Mouse (Mus musculus): Measurements from ENCODE around the gene Tm4sf19. TPM values are rescaled to one million over a fixed set of nuclear protein-coding genes. Genes with fewer than 3 reads are reported as not detected.

Tm4sf19 gene
- polyA plus RNA-seq, 1 experiment from 2014 or later = not detected

DNA sequence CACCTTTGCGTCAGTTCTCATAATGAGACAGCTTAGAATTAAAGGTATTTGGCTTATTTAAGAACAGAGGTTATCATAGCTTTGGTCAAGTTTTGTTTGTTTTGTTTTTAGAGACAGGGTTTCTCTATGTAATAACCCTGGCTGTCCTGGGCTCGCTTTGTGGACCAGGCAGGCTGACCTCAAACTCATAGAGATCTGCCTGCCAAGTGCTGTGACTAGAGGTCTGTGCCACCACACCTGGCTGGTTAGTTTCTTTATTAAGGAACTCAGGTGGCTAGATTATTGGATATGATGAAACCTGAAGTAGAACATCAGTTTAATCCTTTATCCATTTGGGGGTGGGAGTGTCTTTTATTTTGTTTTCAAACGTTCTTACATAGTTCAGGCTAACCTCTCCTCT lies 10.5 kb upstream of the Tm4sf19 start:
- Histone ChIP-seq H3K4me1 (ENCODE audit: control insufficient read depth, insufficient read depth, low read length) (no peaks in the 10 kb centered on the region), H3K9ac (ENCODE audit: low read length) (no peak overlapping the region), H3K4me3 (ENCODE audit: low read depth, low read length) (no peak overlapping the region), H3K27me3 (replicated peaks; ENCODE audit: control insufficient read depth, insufficient read depth, low read length) (no peaks in the 10 kb centered on the region), H3K4me2 (ENCODE audit: low read length) (no peak overlapping the region), H3K27ac (ENCODE audit: low read depth, low read length) (no peak overlapping the region), H3K9me3 (replicated peaks; ENCODE audit: control insufficient read depth, low read length) (no peaks in the 10 kb centered on the region), H3K36me3 (ENCODE audit: control insufficient read depth, insufficient read depth, low read length) (peaks cover 52% of the 10 kb centered on the region)
- no peak for ATAC-seq
- 94% methylated on average over 3 of the region's 3 CpGs for WGBS
- DNase-seq (ENCODE audit: low spot score) = no peak

DNA sequence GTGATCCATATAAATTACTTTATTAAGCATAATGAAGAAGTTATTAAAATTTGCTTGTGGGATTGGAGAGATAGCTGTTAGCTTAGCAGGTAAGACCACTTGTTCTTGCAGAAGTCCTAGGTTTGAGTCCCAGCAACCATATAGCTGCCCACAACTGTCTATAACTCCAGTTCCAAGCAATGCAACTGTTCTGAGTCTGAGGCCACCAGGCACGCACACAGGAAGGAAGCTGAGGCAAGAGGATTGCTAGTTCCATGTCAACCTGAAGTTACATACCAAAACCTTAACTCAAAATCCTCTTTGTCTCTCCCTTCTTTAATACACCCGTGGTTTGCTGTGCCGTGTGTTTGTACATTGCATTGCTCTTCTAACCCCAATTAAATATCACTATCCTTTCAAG lies 9.4 kb upstream of the Tm4sf19 start:
- no peaks in the 10 kb centered on the region for H3K4me1 ChIP-seq (ENCODE audit: control insufficient read depth, insufficient read depth, low read length)
- H3K9ac ChIP-seq (ENCODE audit: low read length) = no peak overlapping the region
- no peaks in the 10 kb centered on the region for H3K27me3 ChIP-seq (replicated peaks; ENCODE audit: control insufficient read depth, insufficient read depth, low read length)
- no peak for ATAC-seq
- H3K4me3 ChIP-seq (ENCODE audit: low read depth, low read length) = no peak overlapping the region
- no peak overlapping the region for H3K27ac ChIP-seq (ENCODE audit: low read depth, low read length)
- WGBS = 93% methylated on average over 3 of the region's 3 CpGs
- no peaks in the 10 kb centered on the region for H3K9me3 ChIP-seq (replicated peaks; ENCODE audit: control insufficient read depth, low read length)
- peaks cover 43% of the 10 kb centered on the region for H3K36me3 ChIP-seq (ENCODE audit: control insufficient read depth, insufficient read depth, low read length)
- H3K4me2 ChIP-seq (ENCODE audit: low read length) = no peak overlapping the region
- DNase-seq (ENCODE audit: low spot score) = no peak

DNA sequence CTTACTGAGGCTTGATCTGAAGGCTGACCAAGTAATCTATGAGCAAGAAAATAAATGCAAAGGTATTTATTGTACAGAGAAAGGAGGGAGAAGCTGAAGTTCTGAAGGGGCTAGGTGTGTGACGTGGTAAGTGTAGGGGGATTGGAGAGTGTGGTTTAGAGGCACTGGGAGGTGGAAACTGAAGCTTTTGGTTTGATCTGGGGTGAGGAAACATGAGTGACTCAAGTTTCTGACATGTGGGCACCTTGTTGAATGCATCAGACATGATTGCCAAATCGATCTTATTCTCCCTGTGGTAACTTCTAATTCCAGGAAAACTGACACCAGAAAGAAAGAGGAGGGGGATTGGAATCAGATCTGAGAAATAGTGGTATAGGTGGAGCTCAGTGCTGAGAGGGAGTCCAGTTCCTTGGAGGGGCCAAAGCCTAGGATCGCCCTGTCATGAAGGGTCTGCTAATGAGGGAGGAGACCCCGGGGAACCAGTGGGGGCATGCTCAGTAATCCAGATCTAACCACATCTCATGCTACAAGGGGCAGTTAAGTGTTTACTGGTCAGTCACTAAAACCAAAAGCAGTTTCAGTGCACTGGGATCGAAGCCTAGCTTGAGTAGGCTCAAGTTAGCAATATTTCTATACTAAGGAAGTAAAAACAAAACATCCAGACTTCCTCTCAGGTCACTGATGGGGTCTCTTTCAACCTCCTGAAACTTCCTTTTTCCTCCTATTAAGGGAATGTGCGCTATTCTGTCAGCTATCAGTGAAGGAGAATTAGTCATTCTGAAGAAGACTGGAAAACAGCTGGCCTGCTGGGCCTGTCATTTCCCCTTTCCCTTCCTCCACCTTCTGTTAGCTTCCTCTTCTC lies 4.4 kb upstream of the Tm4sf19 start:
- WGBS = 76% methylated on average over 6 of the region's 6 CpGs
- no peaks in the 10 kb centered on the region for H3K9me3 ChIP-seq (replicated peaks; ENCODE audit: control insufficient read depth, low read length)
- no peak overlapping the region for H3K9ac ChIP-seq (ENCODE audit: low read length)
- H3K27me3 ChIP-seq (replicated peaks; ENCODE audit: control insufficient read depth, insufficient read depth, low read length) = no peaks in the 10 kb centered on the region
- peaks cover 10% of the 10 kb centered on the region for H3K36me3 ChIP-seq (ENCODE audit: control insufficient read depth, insufficient read depth, low read length)
- H3K4me3 ChIP-seq (ENCODE audit: low read depth, low read length) = no peak overlapping the region
- H3K4me2 ChIP-seq (ENCODE audit: low read length) = no peak overlapping the region
- no peaks in the 10 kb centered on the region for H3K4me1 ChIP-seq (ENCODE audit: control insufficient read depth, insufficient read depth, low read length)
- ATAC-seq (no peak), DNase-seq (ENCODE audit: low spot score) (no peak)
- H3K27ac ChIP-seq (ENCODE audit: low read depth, low read length) = no peak overlapping the region

DNA sequence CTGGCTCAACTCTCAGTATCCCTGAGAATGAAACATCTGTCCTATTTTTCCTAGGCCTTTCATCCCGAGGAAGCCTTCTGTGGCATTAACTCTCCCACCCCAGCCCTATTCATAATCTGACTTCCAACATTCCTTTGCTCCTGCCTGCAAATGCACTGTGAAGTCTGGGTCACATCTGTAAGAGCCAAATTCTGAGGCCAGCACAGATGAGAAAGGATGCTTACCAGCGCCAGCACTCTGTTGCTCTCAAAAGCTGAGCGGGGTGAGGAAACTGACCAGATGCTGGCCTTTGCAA lies 3.8 kb upstream of the Tm4sf19 start:
- WGBS = 69% methylated on average over 3 of the region's 3 CpGs

DNA sequence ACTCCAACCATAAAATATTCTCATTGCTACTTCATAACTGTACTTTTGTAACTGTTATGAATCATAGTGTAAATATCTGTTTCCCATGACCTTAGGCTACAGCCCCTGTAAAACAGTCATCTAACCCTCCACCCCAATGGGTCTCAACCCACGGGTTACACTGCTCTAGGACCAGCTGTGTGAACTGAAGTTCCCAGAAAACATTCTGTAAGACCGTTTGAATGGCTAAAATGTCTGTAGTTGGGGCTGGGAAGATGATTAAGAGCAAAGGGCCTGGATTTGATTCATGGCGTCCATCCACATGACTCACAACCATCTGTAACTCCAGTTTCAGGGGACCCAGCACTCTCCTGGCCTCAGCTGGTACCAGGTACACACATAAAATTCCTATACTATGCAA lies 2.1 kb upstream of the Tm4sf19 start:
- no peaks in the 10 kb centered on the region for H3K4me1 ChIP-seq (ENCODE audit: control insufficient read depth, insufficient read depth, low read length)
- ATAC-seq = no peak
- no peak overlapping the region for H3K27ac ChIP-seq (ENCODE audit: low read depth, low read length)
- no peaks in the 10 kb centered on the region for H3K36me3 ChIP-seq (ENCODE audit: control insufficient read depth, insufficient read depth, low read length)
- 73% methylated on average over 3 of the region's 3 CpGs for WGBS
- no peak for DNase-seq (ENCODE audit: low spot score)
- H3K4me3 ChIP-seq (ENCODE audit: low read depth, low read length) = no peak overlapping the region
- no peaks in the 10 kb centered on the region for H3K9me3 ChIP-seq (replicated peaks; ENCODE audit: control insufficient read depth, low read length)
- H3K4me2 ChIP-seq (ENCODE audit: low read length) = no peak overlapping the region
- H3K9ac ChIP-seq (ENCODE audit: low read length) = no peak overlapping the region
- no peaks in the 10 kb centered on the region for H3K27me3 ChIP-seq (replicated peaks; ENCODE audit: control insufficient read depth, insufficient read depth, low read length)

More for the DNA sequence above, 3.8 kb upstream of the Tm4sf19 start:
- peaks cover 4% of the 10 kb centered on the region for H3K36me3 ChIP-seq (ENCODE audit: control insufficient read depth, insufficient read depth, low read length)
- no peak overlapping the region for H3K9ac ChIP-seq (ENCODE audit: low read length)
- ATAC-seq (no peak), DNase-seq (ENCODE audit: low spot score) (no peak)
- H3K4me3 ChIP-seq (ENCODE audit: low read depth, low read length) = no peak overlapping the region
- no peak overlapping the region for H3K27ac ChIP-seq (ENCODE audit: low read depth, low read length)
- no peak overlapping the region for H3K4me2 ChIP-seq (ENCODE audit: low read length)
- no peaks in the 10 kb centered on the region for H3K9me3 ChIP-seq (replicated peaks; ENCODE audit: control insufficient read depth, low read length)
- no peaks in the 10 kb centered on the region for H3K4me1 ChIP-seq (ENCODE audit: control insufficient read depth, insufficient read depth, low read length)
- H3K27me3 ChIP-seq (replicated peaks; ENCODE audit: control insufficient read depth, insufficient read depth, low read length) = no peaks in the 10 kb centered on the region

DNA sequence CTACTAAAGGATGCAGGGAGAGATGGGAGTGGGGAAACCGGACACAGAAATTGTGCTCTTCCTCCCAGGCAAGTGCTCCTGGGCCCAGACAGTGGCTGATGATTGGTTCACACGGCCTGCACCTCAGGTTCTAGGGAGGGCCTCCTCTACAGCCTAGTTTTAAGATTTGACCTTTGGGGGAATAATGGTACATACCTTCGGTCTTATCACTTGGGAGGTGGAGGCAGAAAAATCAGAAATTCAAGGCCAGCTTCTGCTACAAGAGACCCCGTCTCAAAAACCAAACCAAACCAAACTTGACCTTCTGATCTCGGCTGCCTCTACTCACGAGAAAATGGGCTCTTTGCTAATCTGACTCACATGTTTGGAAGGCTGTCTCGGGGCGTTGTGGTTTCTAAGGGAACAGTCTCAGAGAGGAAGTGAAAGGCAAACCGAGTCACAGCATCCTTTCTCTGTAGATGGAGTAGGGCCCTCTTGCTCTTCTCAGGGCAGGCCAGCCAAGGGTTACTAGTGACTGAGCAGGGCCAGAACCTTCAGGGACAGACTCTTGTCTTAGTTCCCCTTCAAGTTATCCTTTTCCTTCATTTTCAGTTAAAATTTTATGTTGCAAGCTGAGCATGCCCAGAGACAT lies 1.1 kb downstream of the Tm4sf19 start:
- no peaks in the 10 kb centered on the region for H3K9me3 ChIP-seq (replicated peaks; ENCODE audit: control insufficient read depth, low read length)
- no peak overlapping the region for H3K27ac ChIP-seq (ENCODE audit: low read depth, low read length)
- ATAC-seq (no peak), DNase-seq (ENCODE audit: low spot score) (no peak)
- no peaks in the 10 kb centered on the region for H3K27me3 ChIP-seq (replicated peaks; ENCODE audit: control insufficient read depth, insufficient read depth, low read length)
- 83% methylated on average over 9 of the region's 9 CpGs for WGBS
- no peaks in the 10 kb centered on the region for H3K36me3 ChIP-seq (ENCODE audit: control insufficient read depth, insufficient read depth, low read length)
- H3K4me1 ChIP-seq (ENCODE audit: control insufficient read depth, insufficient read depth, low read length) = no peaks in the 10 kb centered on the region
- no peak overlapping the region for H3K4me3 ChIP-seq (ENCODE audit: low read depth, low read length)
- no peak overlapping the region for H3K9ac ChIP-seq (ENCODE audit: low read length)
- H3K4me2 ChIP-seq (ENCODE audit: low read length) = no peak overlapping the region

DNA sequence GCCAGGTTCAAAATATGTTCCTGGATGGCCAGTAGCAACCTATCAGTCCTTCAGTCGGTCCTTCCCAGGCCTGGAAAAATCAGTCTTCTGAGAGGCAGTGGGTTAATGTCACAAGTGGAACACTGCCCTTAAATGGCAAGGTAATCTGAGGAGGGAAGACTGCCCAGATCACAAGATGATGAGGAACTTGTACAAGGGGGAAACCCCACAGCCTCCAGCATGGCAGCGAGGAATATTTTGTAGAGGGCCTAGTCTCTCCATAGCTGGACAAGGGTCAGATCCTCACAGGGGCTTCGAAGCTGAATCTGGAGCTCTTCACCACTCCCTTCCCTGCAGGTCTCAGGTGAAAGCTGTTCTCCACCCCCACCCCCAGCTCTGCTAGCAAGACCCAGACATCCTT lies 2.5 kb downstream of the Tm4sf19 start:
- no peaks in the 10 kb centered on the region for H3K27me3 ChIP-seq (replicated peaks; ENCODE audit: control insufficient read depth, insufficient read depth, low read length)
- no peaks in the 10 kb centered on the region for H3K4me1 ChIP-seq (ENCODE audit: control insufficient read depth, insufficient read depth, low read length)
- no peaks in the 10 kb centered on the region for H3K36me3 ChIP-seq (ENCODE audit: control insufficient read depth, insufficient read depth, low read length)
- DNase-seq (ENCODE audit: low spot score) (no peak), ATAC-seq (no peak)
- no peak overlapping the region for H3K4me2 ChIP-seq (ENCODE audit: low read length)
- no peaks in the 10 kb centered on the region for H3K9me3 ChIP-seq (replicated peaks; ENCODE audit: control insufficient read depth, low read length)
- no peak overlapping the region for H3K9ac ChIP-seq (ENCODE audit: low read length)
- WGBS = 87% methylated on average over 3 of the region's 3 CpGs
- no peak overlapping the region for H3K27ac ChIP-seq (ENCODE audit: low read depth, low read length)
- no peak overlapping the region for H3K4me3 ChIP-seq (ENCODE audit: low read depth, low read length)

DNA sequence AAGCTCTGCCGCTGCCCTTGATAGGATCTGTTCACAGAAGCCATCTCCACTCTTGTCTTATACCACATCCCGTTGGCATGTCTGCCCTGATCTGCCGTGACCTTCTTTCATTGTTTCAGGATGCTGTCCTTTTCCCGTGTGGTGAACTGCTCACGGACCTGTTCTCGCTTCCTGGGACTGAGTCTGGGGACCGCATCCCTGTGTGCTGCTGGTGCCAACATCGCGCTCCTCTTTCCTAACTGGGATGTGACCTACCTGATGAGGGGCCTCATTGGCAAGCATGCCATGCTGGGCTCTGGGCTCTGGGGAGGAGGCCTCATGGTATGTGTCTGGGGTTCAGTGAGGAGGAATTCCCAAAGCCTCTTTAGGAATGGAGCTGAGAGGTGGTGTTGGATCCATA lies 5.4 kb downstream of the Tm4sf19 start:
- H3K9me3 ChIP-seq (replicated peaks; ENCODE audit: control insufficient read depth, low read length) = no peaks in the 10 kb centered on the region
- 93% methylated on average over 9 of the region's 9 CpGs for WGBS
- no peak for DNase-seq (ENCODE audit: low spot score)
- H3K4me3 ChIP-seq (ENCODE audit: low read depth, low read length) = no peak overlapping the region
- no peak overlapping the region for H3K4me2 ChIP-seq (ENCODE audit: low read length)
- H3K27me3 ChIP-seq (replicated peaks; ENCODE audit: control insufficient read depth, insufficient read depth, low read length) = no peaks in the 10 kb centered on the region
- ATAC-seq = no peak
- no peaks in the 10 kb centered on the region for H3K4me1 ChIP-seq (ENCODE audit: control insufficient read depth, insufficient read depth, low read length)
- no peak overlapping the region for H3K27ac ChIP-seq (ENCODE audit: low read depth, low read length)
- H3K36me3 ChIP-seq (ENCODE audit: control insufficient read depth, insufficient read depth, low read length) = no peaks in the 10 kb centered on the region
- no peak overlapping the region for H3K9ac ChIP-seq (ENCODE audit: low read length)

DNA sequence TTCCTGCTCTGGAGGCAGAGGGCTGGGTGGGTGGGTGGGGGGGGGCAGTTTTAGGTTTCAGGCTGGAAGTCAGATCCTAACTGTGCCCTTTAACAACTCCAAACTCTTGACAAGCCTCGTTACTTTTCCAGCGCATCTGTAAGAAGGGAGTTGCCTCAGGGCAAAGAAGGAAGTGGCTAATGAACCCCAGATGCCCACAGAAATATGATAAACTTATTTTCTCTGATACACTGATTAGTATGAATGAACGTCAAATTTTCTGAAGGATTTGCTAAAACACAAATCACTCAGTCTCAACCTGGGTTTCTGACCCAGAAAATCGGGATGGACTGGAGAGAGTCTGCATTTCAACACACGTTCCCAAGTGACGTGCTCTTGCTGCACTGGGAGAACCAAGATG lies 6.4 kb downstream of the Tm4sf19 start:
- Histone ChIP-seq H3K9me3 (replicated peaks; ENCODE audit: control insufficient read depth, low read length) (no peaks in the 10 kb centered on the region), H3K27me3 (replicated peaks; ENCODE audit: control insufficient read depth, insufficient read depth, low read length) (no peaks in the 10 kb centered on the region)
- 76% methylated on average over 6 of the region's 6 CpGs for WGBS

More for the DNA sequence above, 6.4 kb downstream of the Tm4sf19 start:
- Histone ChIP-seq H3K27ac (ENCODE audit: low read depth, low read length) (no peak overlapping the region), H3K9ac (ENCODE audit: low read length) (no peak overlapping the region), H3K4me2 (ENCODE audit: low read length) (no peak overlapping the region), H3K4me1 (ENCODE audit: control insufficient read depth, insufficient read depth, low read length) (no peaks in the 10 kb centered on the region), H3K36me3 (ENCODE audit: control insufficient read depth, insufficient read depth, low read length) (no peaks in the 10 kb centered on the region), H3K4me3 (ENCODE audit: low read depth, low read length) (no peak overlapping the region)
- no peak for ATAC-seq
- DNase-seq (ENCODE audit: low spot score) = no peak
